Mouse (Mus musculus) cerebellum, postnatal 14 days (tissue): ENCODE data around the gene Olfr693.
"Not testable (repeated sequence)": the region's sequence is repeated elsewhere in the genome, so short reads cannot be mapped to it uniquely, and the experiment has no call there.

Source experiments
- DNase-seq, 2 experiments: peaks; one replicate each; pipeline ENCODE4 v3.0.0; 2021; ENCODE audit warnings: mixed read lengths in 2 of 2

The Olfr693 gene

GRCm38 (mm10) chr7:106680484-106680883 is at the start of gene Olfr693:
TSS of gene Olfr693 (minus strand) at chr7:106680584.
- DNase-seq: no peak

GRCm38 (mm10) chr7:106725654-106726053 is 45.3 kb upstream of the Olfr693 start:
- not testable (repeated sequence) for DNase-seq

- DNase-seq: no peak
Observed at GRCm38 (mm10) chr7:106716296-106716695, 35.9 kb upstream of the Olfr693 start, which contains the start of gene Olfr695. TSS of gene Olfr695 (minus strand) at chr7:106716396.

GRCm38 (mm10) chr7:106711463-106711862 is 31.1 kb upstream of the Olfr693 start:
- no peak for DNase-seq

GRCm38 (mm10) chr7:106707705-106708104 is 27.3 kb upstream of the Olfr693 start:
- not testable (repeated sequence) for DNase-seq

GRCm38 (mm10) chr7:106696891-106697290 is 16.5 kb upstream of the Olfr693 start:
- DNase-seq: no peak

GRCm38 (mm10) chr7:106692976-106693375 is 12.6 kb upstream of the Olfr693 start:
- DNase-seq: no peak

GRCm38 (mm10) chr7:106691714-106692113 is 11.3 kb upstream of the Olfr693 start, which contains the start of gene Olfr694:
TSS of gene Olfr694 (minus strand) at chr7:106691814.
- no peak for DNase-seq

GRCm38 (mm10) chr7:106685382-106685781 is 5.0 kb upstream of the Olfr693 start:
- no peak for DNase-seq

- no peak for DNase-seq
Observed at GRCm38 (mm10) chr7:106652344-106652652, 28.1 kb downstream of the Olfr693 start.

- DNase-seq: no peak
Observed at GRCm38 (mm10) chr7:106651555-106652343, 28.6 kb downstream of the Olfr693 start.

GRCm38 (mm10) chr7:106649774-106650173 is 30.6 kb downstream of the Olfr693 start:
- no peak for DNase-seq

GRCm38 (mm10) chr7:106645261-106645660 is 35.1 kb downstream of the Olfr693 start:
- DNase-seq: no peak

- DNase-seq: no peak
Observed at GRCm38 (mm10) chr7:106644222-106644870, 36.0 kb downstream of the Olfr693 start.

GRCm38 (mm10) chr7:106640839-106641238 is 39.5 kb downstream of the Olfr693 start:
- DNase-seq: no peak

- no peak for DNase-seq
Observed at GRCm38 (mm10) chr7:106635560-106635959, 44.8 kb downstream of the Olfr693 start.
